Mouse (Mus musculus) thymus, postnatal 36 days (tissue): ENCODE measurements around the gene Celf2.

ENCODE experiments used
- DNase-seq, 2 experiments: peaks; one replicate each; pipeline ENCODE4 v3.0.0; 2022; ENCODE audit warnings: mixed read lengths in 2 of 2

Gene Celf2

GRCm38 (mm10) chr2:7260186-7260585 is 249.2 kb downstream of the Celf2 start:
- DNase-seq, result no peak

DNA sequence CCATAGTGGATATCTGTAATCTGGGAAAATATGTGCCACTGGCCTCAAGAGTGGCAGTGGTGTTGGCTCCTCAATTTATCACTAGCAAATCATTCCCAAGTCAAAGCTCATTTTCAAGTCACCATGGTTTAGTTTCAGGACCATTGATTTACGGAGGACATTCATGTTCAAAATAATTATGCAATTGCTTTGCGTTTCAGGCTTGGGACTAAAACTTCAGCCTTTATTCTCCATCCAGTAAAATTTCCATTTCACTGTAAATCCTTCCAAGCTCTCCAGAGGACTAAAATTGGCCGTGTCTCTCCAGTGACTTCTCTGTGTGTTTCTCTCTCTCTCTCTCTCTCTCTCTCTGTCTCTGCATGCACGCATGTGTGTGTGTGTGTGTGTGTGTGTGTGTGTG is 249.7 kb downstream of the Celf2 start:
- no peak for DNase-seq

GRCm38 (mm10) chr2:7256023-7256422 is 253.3 kb downstream of the Celf2 start:
- no peak for DNase-seq

- no peak for DNase-seq
These were observed 254.0 kb downstream of the Celf2 start for GRCm38 (mm10) chr2:7255386-7255785.

- no peak for DNase-seq
These were observed 259.0 kb downstream of the Celf2 start for GRCm38 (mm10) chr2:7250314-7250713.

- DNase-seq, result no peak
These were observed 260.4 kb downstream of the Celf2 start for GRCm38 (mm10) chr2:7249002-7249401.

DNA sequence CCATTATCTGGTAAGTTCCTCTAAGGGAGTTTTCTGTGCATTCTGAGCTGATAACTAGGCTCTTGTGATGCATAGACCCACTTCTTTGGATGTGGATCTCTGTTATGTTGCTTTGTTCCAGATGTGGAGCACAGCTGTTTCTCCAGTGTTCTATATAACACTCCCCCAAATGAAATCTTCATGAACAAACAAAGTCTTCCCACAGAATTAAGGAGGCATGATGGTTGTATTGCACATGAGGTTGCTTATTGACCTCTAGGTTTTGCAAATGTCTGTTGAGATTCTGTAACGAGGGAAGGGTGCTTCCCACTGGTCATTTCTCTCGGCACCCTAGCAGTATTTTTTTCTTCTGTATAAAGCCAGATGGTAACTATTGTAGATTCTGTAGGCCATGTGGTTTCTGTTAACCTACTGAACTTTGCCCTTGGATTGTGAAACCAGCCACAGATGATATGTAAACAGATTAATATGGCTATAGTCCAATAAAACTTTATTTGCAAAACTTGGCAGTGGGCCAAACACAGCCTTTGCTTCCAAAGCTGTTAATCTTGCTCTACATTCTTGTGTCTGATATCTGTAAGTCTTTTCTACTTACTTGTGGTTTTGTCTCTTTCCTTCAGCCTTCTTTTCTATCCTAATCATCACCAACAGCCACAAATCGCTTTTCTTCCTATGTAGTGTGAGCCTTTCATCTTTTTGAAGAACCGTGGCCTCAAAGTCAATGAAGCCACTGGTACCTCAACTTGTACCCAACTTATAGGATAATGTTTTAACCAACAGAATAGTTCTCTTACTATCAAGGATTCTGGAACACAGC is 263.2 kb downstream of the Celf2 start:
- no peak for DNase-seq

DNA sequence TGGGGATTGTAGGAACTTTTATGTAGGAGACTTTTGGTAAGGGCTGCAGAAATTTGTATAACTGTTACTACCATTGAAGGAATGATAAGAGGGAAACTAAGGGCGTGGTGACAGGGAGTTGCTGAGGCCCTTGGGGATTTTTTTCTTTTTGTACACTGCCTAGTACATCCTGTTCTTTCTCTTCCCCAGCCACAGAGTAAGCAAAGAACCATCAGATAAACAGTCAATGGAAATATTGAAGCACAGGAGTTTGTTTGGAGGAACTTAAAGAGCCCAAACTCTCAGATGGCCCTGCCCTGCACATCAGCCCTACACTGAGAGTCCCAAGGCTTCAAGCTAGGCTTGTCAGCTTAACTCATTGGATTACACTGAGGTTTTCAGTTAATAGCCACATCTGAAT is 267.2 kb downstream of the Celf2 start:
- no peak for DNase-seq

GRCm38 (mm10) chr2:7241523-7241941 is 267.8 kb downstream of the Celf2 start:
- DNase-seq, result no peak

- no peak for DNase-seq
These were observed 272.1 kb downstream of the Celf2 start for GRCm38 (mm10) chr2:7237283-7237682.

DNA sequence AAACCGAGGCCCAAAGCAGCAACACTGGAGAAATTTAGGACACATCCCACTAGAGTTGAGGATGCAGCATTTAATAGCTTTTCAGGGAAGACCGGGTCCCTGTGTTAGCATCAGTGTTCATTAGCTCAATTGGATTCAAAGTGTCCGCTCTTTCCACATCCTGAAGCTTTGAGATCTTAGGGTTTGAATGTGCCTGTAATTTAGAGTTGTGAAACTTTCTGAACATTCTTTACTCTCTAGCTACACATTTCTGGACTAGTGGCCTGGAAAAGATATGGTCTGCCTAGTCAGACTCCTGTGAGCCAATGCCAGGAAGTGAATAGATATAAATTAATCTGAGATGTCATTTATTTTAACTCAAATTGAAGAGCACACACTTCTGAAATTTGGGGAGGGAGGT is 272.9 kb downstream of the Celf2 start:
- DNase-seq, result no peak

DNA sequence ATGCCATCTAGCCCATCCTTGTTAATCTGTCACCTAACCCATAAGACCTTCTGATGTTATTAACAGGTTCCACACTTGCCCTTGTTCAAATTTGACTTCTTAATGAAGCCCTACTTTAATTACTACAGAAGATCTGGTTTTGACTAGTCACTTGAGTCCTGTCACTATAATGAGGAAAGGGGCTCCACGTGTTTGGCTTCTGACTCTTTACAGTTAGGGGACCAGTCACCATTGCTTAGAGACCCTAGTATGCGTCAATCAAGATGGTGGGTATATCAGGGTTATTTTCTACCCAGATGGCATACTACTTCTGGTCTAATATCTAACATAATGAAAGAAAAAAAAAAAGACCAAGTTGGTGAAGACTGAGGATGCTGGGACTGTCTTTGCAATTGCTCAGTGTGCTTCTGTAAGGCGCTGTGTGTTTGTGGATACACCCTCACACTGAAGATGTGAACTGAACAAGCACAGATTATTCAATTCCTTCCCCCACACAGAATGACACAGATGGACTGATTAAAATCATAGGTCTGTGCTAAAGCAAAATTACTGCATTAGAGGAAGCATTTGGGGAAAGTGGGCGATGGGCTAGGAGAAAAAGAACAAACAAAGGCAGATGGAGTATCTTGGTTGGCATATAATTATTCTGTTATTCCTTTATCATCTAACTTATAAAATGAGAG is 274.2 kb downstream of the Celf2 start:
- no peak for DNase-seq

DNA sequence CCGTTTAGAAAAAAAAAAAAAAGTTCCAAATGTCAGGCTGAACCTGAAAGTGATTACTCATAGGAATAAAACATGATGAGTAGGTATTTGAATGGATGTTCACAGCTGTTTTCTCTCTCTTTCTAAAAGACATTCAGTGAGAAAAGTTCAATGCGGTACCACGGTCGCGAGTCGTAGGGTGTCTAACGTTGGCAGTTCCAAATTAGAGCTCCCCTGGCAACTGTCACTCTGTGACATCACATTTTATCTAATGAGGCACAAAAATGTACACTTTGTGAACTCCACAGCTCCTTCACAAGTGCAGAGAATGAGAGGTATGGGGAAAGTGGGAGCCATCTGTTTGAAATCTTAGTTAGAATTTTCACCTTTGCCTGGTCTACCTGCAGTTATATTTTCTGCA is 274.8 kb downstream of the Celf2 start:
- no peak for DNase-seq

- DNase-seq, result no peak
These were observed 276.0 kb downstream of the Celf2 start for GRCm38 (mm10) chr2:7233411-7233810.

- DNase-seq, result no peak
These were observed 282.6 kb downstream of the Celf2 start for GRCm38 (mm10) chr2:7226785-7227184.

- DNase-seq, result no peak
These were observed 284.9 kb downstream of the Celf2 start for GRCm38 (mm10) chr2:7224346-7225071.

DNA sequence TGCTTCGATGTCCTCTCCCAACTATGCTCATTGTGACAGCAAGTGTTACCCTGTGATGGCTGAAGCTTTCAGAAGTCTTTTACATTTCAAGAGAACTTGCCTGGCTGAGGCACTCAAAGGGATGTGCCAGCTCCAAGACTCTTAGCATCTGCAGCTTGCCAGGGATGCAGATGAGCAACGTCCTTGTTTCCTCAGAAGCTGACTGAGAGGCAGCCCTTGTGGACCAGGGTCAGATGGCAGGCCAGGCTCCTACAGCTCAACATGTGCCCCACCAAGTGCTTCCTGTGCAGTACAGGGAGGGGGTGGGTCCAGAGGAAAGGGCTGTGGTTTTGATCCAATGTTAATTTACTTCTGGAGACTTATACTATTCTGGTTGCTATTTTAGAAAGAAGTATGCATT is 285.8 kb downstream of the Celf2 start:
- DNase-seq, result no peak

DNA sequence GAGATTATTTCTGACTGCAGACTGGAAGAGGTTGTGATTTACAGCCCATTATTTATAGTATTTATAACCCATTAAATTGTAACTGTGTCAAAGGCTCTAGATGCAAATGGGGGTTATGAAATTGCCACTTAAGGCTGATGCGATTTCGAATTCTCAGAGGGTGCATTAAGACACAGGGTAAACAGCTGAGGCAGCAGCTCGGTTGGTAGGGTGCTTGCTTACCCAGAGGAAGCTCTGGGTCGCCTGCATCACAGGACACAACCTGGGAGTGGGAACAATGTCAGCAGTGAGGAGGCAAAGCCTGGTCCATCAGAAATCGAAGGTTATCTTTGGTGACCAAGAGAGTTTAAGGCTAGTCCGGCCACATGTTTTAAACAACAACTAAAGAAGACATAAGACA is 286.5 kb downstream of the Celf2 start:
- no peak for DNase-seq

GRCm38 (mm10) chr2:7221856-7222255 is 287.5 kb downstream of the Celf2 start:
- DNase-seq, result no peak

DNA sequence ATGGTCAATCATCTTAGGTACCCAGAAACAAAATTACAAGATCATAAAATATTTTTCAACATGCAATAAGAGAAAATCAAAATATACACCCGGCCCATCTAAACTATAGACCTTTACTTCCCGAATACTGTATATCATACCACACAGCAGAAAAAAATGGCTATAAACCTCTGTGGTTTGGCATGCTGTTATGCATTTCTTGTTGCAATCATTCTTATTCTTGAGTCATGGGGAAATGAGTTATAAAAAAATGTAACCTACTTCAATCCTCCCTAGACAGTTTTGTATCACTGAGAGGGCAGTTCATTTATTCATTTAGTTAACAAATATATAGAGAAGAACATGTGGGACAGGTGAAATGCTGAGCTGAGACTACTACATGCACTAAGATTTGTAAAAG is 291.3 kb downstream of the Celf2 start:
- no peak for DNase-seq

GRCm38 (mm10) chr2:7207691-7208504 is 301.5 kb downstream of the Celf2 start:
- DNase-seq, result no peak

DNA sequence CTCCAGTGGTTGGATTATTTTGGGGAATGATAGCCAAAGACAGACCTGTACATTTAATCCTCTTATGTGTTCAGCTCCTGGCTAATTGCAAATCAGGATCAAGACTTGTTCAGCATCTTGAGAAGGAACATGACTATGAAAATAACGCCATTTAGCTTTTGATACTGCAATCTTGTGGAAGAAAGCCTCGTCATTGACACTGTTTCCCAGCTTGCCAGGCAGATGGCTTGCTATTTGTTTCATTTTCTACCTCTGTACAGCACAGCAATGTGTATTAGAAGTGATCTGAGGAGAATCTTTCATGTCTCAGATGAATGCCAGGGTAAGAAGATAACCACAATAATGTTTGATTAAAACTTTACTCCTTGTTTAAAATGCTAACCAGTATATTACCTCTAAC is 315.9 kb downstream of the Celf2 start:
- no peak for DNase-seq

DNA sequence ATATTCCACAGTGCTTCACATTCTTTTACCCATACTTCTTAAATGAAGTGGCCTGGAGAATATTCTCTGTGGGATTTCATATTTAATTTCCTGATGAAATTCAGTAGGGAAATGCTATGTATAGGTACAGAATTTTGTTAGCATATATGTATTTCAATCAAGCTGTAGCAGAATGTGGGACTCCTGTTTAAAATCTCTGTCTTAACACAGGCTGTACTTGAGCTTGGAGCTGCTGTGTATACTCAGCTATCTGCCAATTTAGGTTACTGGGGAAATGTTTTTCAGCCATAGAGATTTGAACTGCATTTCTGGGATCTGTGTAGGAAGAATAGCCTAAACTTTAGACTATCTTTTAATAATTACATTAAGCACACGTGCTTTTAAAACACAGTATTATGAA is 330.2 kb downstream of the Celf2 start:
- DNase-seq, result no peak
